Mouse (Mus musculus) forebrain, embryonic 12.5 days (tissue): ENCODE data around the gene Eif5a. TPM values are rescaled to one million over a fixed set of nuclear protein-coding genes. Genes with fewer than 3 reads are reported as not detected.
"Not testable (repeated sequence)": the region's sequence is repeated elsewhere in the genome, so short reads cannot be mapped to it uniquely, and the experiment has no call there.

Source experiments
- ATAC-seq: fragments of 200-750 bp; cut with Nextera tagmentation; 2 replicates; pipeline ENCODE4 v1.8.0; 2017; ENCODE audit warnings: moderate TSS enrichment; ENCODE audit not compliant: low FRiP score
- H3K27ac ChIP-seq: fragments of 300-500 bp; sonication (generic); 2 replicates; pipeline ENCODE4 v1.5.1; 2016; ENCODE audit warnings: mild to moderate bottlenecking
- H3K27me3 ChIP-seq: fragments of 300-500 bp; sonication (generic); 2 replicates; pipeline ENCODE4 v1.6.1; 2016; ENCODE audit warnings: mild to moderate bottlenecking
- H3K36me3 ChIP-seq: fragments of 300-500 bp; sonication (generic); replicated peaks from 2 replicates; pipeline ENCODE4 v1.6.1; 2016; ENCODE audit warnings: mild to moderate bottlenecking
- H3K4me1 ChIP-seq: fragments of 300-500 bp; sonication (generic); 2 replicates; pipeline ENCODE4 v1.6.1; 2016
- H3K4me2 ChIP-seq: fragments of 300-500 bp; sonication (generic); 2 replicates; pipeline ENCODE4 v1.6.1; 2016; ENCODE audit warnings: mild to moderate bottlenecking, moderate library complexity
- H3K4me3 ChIP-seq: fragments of 300-500 bp; sonication (generic); replicated peaks from 2 replicates; pipeline ENCODE4 v1.5.1; 2016; ENCODE audit warnings: mild to moderate bottlenecking
- H3K9ac ChIP-seq: fragments of 300-500 bp; sonication (generic); 2 replicates; pipeline ENCODE4 v1.6.1; 2016; ENCODE audit warnings: mild to moderate bottlenecking
- H3K9me3 ChIP-seq: fragments of 300-500 bp; sonication (generic); 2 replicates; pipeline ENCODE4 v1.6.1; 2016
- WGBS: fragments of 180-500 bp; shearing (Covaris S2); methylation state at CpG from one replicate; pipeline ENCODE4 v1.1.7; 2016; 5-methylcytosine and 5-hydroxymethylcytosine counted together
- polyA plus RNA-seq: library from polyadenylated mRNA; unstranded; fragments of >200 nt; fragmentation: Nextera tagmentation; extraction: Ambion mirVana; gene quantifications from 2 replicates; pipeline ENCODE4 v1.2.1, GENCODE M21; 2016

The Eif5a gene
- polyA plus RNA-seq, 1 experiment from 2014 or later, result 1,678 TPM

DNA sequence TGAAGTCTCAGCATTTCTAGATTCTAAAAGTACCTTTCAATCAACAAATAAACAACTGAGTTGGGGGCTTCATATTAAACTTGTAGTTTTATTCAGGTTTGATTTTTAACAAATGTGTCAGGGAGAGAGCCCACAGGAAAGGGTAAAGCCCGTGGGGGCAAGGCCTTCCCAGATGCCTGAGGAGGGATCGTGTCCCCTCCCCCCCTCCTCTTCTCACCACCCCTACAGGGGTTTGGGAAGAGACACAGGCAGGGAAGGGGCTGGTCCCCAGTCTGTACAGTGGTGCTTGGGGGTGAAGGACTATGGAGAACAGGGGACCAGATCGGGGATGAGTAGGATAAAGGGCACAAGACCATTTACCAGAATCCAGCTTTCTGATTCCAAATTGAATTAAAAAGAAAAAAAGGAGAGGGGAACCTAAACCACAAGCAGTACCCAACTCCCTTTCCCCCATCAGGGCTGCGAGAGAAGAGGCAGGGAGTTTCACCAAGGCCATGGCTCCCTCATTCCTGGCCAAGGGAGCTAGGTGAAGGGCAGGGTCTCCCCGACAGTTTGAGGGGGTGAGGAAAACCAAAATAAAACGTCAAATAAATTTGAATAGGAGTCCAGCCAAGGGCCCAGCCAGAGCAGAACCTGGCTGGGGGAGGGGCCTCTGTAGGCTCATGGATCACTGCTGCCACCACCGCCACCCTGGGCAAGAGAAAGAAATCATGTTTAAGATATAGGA is 4.9 kb downstream of the Eif5a start:
- not testable (repeated sequence) for H3K9me3 ChIP-seq, H3K4me3 ChIP-seq, H3K27ac ChIP-seq, H3K27me3 ChIP-seq, ATAC-seq, H3K4me2 ChIP-seq
- peaks cover 46% of the 10 kb centered on the region for H3K4me1 ChIP-seq
- 65% methylated on average over 7 of the region's 7 CpGs for WGBS
- H3K36me3 ChIP-seq, result peaks cover 64% of the 10 kb centered on the region
- H3K9ac ChIP-seq, result peak overlapping the region; percentile 3; the same call in 1 of the 2 replicates

DNA sequence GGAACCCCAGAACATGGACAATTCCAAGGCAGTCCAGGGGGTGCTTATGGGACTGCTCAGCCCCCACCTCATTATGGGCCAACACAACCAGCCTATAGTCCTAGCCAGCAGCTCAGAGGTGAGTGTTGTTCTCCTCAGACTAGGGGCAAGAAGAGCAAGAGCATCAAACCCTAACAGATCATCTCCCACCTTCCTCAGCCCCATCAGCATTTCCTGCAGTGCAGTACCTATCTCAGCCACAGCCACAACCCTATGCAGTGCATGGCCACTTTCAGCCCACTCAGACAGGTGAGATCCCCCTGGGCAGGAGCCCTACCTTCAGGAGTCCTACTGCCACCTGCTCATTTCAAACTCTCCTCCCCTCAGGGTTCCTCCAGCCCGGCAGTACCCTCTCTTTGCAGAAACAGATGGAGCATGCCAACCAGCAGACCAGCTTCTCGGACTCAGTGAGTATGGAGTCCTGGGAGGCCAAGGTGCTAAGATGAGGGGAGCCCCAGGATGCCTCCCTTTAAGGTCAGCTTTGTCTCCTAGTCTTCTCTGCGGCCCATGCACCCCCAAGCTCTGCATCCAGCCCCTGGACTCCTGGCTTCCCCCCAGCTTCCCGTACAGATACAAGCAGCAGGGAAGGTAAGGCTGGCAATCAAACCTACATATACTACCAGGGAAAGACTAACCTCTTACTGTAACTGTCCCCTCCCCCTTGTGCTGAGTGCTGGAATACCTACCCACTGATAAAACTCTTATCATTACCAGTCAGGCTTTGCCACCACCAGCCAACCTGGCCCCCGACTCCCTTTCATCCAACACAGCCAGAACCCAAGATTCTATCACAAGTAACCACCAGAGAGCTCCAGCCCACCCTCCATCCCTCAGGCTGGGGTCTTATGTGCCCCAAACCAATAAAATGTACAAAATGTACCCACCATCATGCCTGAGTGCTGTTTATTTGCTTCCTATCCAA is 5.8 kb downstream of the Eif5a start:
- Histone ChIP-seq H3K4me2 (peak overlapping the region; percentile 100), H3K27me3 (no peaks in the 10 kb centered on the region), H3K9ac (no peak overlapping the region), H3K4me1 (peaks cover 46% of the 10 kb centered on the region), H3K36me3 (peaks cover 73% of the 10 kb centered on the region), H3K9me3 (no peaks in the 10 kb centered on the region), H3K27ac (no peak overlapping the region), H3K4me3 (peak overlapping the region; percentile 15; the same call in 1 of the 2 replicates)
- no peak for ATAC-seq
- 76% methylated on average over 5 of the region's 5 CpGs for WGBS

DNA sequence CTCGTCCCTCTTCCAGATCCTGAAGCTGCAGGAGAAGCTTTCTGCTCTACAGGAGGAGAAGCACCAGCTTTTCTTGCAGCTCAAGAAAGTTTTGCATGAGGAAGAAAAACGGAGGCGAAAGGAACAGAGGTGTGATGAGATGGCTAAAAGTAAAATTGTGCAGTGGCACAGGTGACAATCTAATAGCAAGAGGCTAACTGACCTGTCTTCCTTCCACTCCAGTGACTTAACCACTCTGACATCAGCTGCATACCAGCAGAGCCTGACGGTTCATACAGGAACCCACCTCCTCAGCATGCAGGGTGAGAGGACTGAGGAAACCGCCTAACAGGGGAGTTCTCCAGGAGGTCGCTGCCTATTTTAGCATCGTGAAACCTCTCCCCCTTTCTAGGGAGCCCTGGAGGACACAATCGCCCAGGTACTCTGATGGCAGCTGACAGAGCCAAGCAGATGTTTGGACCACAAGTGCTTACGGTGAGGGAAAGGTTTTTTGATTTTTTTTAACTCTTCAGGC is 6.8 kb downstream of the Eif5a start:
- Histone ChIP-seq H3K27me3 (no peaks in the 10 kb centered on the region), H3K4me2 (peak overlapping the region; percentile 100), H3K36me3 (peaks cover 83% of the 10 kb centered on the region), H3K4me3 (peak overlapping the region; percentile 89), H3K9me3 (no peaks in the 10 kb centered on the region), H3K4me1 (peaks cover 46% of the 10 kb centered on the region), H3K9ac (peak overlapping the region; percentile 90), H3K27ac (no peak overlapping the region)
- WGBS, result 42% methylated on average over 9 of the region's 9 CpGs
- no peak for ATAC-seq

DNA sequence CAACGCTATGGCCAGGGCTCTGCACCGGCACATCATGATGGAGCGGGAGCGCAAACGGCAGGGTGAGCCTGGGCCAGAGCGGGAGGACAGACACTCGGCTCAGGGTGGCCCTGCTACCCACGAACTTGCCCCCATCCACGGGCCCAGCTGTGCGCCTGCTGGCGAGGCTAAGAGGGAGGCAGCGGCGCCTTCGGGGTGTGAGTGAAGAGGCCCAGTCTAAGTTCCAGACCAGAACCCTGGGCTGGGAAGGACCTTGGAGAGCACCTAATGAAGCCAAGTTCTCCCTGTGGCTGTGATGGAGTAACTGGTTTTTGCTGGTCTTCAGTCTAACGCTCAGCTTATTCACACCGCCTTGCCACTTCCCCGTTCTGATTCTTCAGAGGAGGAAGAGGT is 7.4 kb downstream of the Eif5a start:
- Histone ChIP-seq H3K9ac (peak overlapping the region; percentile 90), H3K4me1 (peaks cover 41% of the 10 kb centered on the region)
- 2% methylated on average over 17 of the region's 17 CpGs for WGBS

DNA sequence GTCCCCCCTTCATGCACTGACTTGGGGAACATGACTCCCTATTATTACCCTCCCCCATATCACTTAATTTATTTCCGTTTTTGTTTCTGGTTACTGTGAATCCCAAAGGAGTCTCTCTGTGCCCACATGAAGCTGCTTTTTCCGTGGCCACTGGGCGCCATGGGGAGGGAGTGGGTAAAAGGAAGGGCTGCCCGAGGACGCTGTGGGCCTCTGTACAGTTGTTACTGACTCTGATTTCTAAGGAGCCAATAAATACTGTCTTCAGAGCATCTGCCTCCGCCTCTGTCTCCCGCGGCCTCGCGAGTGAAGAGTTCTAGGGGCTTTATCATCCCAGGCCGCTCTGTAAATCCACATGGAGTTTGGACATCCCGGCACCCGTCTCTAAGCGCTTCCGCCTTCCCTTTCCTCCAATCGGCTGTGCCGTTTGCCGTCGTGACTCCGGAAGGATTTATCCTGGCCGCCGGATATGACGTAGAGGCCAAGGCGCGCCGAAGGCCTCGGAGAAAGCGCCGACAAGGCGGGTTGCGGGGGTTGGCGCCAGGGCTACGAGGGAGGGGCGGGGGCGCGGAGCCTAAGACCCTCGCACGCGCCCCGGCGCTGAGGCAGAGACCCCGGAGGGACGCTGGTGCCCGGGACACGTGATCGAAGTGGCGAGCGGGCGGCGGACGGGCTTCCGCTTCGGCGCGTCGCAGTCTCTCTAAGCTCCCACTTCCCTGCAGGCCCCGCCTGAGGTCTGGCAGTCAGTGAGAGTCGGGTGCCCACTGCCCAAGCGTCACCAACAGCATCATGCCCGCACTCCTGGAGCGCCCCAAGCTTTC is 8.0 kb downstream of the Eif5a start, which contains the start of gene Gps2:
Gene Gps2, plus strand, starts transcription at position 335 of the 818 bp plus-strand sequence.
- H3K4me2 ChIP-seq, result peak within 1 kb of the TSS; percentile 100
- H3K4me1 ChIP-seq, result peaks cover 34% of the 10 kb centered on the region
- 1% methylated on average over 61 of the region's 61 CpGs for WGBS
- H3K36me3 ChIP-seq, result peaks cover 89% of the 10 kb centered on the region
- peak; percentile 87 for ATAC-seq
- peak within 1 kb of the TSS; percentile 90 for H3K27ac ChIP-seq
- H3K4me3 ChIP-seq, result peak within 1 kb of the TSS; percentile 89
- H3K9ac ChIP-seq, result peak within 1 kb of the TSS; percentile 90
- H3K9me3 ChIP-seq, result no peaks in the 10 kb centered on the region
- no peaks in the 10 kb centered on the region for H3K27me3 ChIP-seq

More for the DNA sequence above, 7.4 kb downstream of the Eif5a start:
- H3K27me3 ChIP-seq, result no peaks in the 10 kb centered on the region
- H3K4me3 ChIP-seq, result peak overlapping the region; percentile 89
- H3K27ac ChIP-seq, result peak overlapping the region; percentile 90
- peaks cover 89% of the 10 kb centered on the region for H3K36me3 ChIP-seq
- ATAC-seq, result no peak
- no peaks in the 10 kb centered on the region for H3K9me3 ChIP-seq
- peak overlapping the region; percentile 100 for H3K4me2 ChIP-seq

DNA sequence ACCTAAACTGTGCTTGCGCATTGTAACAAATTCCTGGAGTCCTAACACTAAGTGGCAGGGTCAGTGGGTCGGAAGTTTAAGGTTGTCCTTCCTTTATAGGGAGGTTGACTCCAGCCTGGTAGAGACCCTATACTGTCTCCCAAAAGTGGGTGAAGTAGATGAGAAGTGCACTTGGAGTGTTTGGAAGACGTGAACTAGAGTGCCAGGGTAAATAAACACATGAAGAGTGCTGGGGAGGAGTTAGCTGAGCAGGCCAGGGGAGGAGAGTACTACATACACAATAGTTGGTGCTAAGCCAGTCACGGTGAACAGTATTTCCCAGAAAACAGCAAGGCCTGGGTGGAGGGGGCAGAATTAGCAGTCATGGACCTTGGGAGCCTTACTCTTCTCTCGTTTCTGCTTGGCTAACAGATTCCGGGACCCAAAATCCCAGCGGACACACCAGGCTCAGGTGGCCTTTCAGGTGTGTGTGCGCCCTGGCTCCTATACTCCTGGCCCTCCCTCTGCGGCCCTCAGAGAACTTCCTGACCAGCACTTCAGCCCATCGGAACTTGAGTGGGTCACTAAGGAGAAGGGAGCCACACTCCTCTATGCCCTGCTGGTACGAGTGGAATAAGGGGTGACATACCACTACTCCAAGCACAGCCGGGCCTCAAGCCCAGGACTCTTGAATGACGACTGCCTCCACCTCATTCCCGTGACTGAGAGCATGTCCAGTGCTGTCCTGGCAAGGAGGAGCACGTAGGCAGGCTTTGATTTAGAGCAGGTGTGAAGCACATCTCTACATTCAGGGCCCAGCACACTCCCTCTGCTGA is 8.8 kb downstream of the Eif5a start:
- ATAC-seq, result peak; percentile 21
- Histone ChIP-seq H3K36me3 (peaks cover 89% of the 10 kb centered on the region), H3K27me3 (no peaks in the 10 kb centered on the region), H3K27ac (peak overlapping the region; percentile 90), H3K4me1 (peaks cover 32% of the 10 kb centered on the region), H3K9ac (peak overlapping the region; percentile 90), H3K4me2 (peak overlapping the region; percentile 100), H3K9me3 (no peaks in the 10 kb centered on the region), H3K4me3 (peak overlapping the region; percentile 89)
- WGBS, result 81% methylated on average over 15 of the region's 15 CpGs

DNA sequence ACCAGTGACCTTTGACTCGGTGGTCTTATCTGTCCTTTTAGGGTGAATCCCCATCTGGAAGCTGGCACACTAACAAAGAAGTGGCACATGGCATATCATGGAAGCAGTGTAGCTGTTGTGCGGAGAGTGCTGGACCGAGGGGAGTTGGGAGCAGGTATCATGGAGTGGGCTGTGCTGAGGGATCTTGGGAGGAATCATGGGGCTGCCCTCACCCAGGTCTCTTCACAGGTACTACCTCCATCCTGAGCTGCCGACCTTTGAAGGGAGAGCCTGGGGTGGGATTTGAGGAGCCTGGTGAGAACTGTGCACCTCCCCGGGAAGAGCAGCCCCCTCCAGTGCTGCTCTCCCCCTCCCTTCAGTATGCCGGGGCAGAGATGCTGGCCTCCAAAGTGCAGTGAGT is 10.1 kb downstream of the Eif5a start:
- H3K9me3 ChIP-seq, result no peaks in the 10 kb centered on the region
- no peak overlapping the region for H3K9ac ChIP-seq
- ATAC-seq, result no peak
- no peak overlapping the region for H3K4me2 ChIP-seq
- H3K4me1 ChIP-seq, result peaks cover 32% of the 10 kb centered on the region
- H3K27me3 ChIP-seq, result no peaks in the 10 kb centered on the region
- H3K4me3 ChIP-seq, result no peak overlapping the region
- WGBS, result 95% methylated on average over 6 of the region's 6 CpGs
- peaks cover 89% of the 10 kb centered on the region for H3K36me3 ChIP-seq
- no peak overlapping the region for H3K27ac ChIP-seq

DNA sequence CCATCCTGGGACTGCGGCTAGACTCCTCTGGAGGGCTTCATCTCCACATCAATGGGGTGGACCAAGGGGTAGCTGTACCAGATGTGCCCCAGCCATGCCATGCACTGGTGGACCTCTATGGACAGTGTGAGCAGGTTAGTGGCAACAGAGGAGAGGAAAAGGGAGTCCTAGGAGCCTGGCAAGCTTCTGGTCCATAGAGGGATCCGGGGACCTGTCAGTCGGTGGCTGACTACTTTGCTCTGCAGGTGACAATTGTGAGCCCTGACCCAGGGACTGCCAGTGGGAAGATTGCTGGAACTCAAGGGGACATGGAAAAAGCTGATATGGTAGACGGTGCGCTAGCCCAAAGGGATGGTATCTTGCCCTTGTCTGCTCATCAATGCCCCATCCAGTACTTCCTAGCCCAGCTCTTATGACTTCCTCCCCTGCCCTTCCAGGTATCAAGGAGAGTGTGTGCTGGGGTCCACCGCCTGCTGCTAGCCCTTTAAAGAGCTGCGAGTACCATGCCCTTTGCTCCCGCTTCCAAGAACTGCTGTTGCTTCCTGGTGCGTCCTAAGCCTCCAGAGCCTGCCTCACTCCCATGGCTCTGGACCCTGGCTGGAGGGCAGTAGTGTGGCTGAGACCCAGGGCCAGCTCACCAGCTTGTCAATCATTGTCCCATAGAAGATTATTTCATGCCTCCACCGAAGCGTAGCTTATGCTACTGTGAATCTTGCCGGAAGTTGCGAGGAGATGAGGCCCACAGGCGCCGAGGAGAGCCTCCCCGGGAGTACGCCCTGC is 10.8 kb downstream of the Eif5a start:
- H3K27ac ChIP-seq, result no peak overlapping the region
- H3K4me2 ChIP-seq, result no peak overlapping the region
- H3K9ac ChIP-seq, result no peak overlapping the region
- WGBS, result 95% methylated on average over 17 of the region's 17 CpGs
- no peak for ATAC-seq
- peaks cover 28% of the 10 kb centered on the region for H3K4me1 ChIP-seq
- H3K4me3 ChIP-seq, result no peak overlapping the region
- no peaks in the 10 kb centered on the region for H3K27me3 ChIP-seq
- peaks cover 89% of the 10 kb centered on the region for H3K36me3 ChIP-seq
- no peaks in the 10 kb centered on the region for H3K9me3 ChIP-seq

DNA sequence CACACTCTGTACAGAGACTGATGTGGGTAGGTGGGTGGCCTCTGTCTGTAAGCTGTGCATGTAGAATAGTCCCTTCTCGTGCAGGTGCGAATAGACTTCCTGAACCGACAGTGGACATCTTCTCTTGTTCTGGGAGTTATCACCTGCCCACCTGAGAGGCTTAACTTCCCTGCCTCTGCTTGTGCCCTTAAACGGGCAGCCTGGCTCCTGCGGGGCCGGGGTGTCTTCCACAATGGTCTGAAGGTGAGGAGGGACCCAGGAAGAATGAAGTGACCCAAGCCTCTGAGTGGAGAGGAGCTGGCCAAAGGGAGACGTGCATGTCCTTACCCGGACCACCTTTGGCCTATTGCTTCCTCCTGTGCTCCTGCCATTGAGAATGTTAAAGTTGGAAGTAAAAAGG is 11.6 kb downstream of the Eif5a start:
- no peak for ATAC-seq
- H3K9me3 ChIP-seq, result no peaks in the 10 kb centered on the region
- H3K36me3 ChIP-seq, result peaks cover 89% of the 10 kb centered on the region
- no peak overlapping the region for H3K9ac ChIP-seq
- H3K4me3 ChIP-seq, result no peak overlapping the region
- WGBS, result 95% methylated on average over 8 of the region's 8 CpGs
- peaks cover 21% of the 10 kb centered on the region for H3K4me1 ChIP-seq
- no peak overlapping the region for H3K27ac ChIP-seq
- no peak overlapping the region for H3K4me2 ChIP-seq
- H3K27me3 ChIP-seq, result no peaks in the 10 kb centered on the region

DNA sequence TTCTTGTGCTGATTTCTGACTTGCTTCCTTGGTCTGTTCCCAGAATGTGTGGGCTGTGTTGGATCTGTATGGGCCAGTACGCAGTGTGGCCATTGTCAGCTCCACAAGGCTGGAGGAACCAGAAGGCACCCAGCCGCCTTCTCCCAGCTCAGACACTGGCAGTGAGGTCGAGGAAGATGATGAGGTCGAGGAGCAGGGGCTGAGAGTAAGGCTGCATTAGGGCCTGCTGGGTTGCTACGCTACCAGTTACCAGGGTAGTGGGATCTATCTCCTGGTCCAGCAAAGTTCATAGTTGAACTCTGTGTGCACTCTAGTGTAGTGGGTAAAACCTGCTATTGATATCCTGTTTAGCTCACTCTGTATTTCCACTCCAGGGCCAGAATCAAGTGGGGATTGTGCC is 12.6 kb downstream of the Eif5a start:
- peaks cover 94% of the 10 kb centered on the region for H3K36me3 ChIP-seq
- no peak overlapping the region for H3K9ac ChIP-seq
- no peaks in the 10 kb centered on the region for H3K9me3 ChIP-seq
- H3K4me1 ChIP-seq, result peaks cover 11% of the 10 kb centered on the region
- WGBS, result 89% methylated on average over 5 of the region's 5 CpGs
- H3K4me3 ChIP-seq, result no peak overlapping the region
- ATAC-seq, result no peak
- no peak overlapping the region for H3K27ac ChIP-seq
- H3K4me2 ChIP-seq, result no peak overlapping the region
- H3K27me3 ChIP-seq, result no peaks in the 10 kb centered on the region
